Mouse (Mus musculus) Muller cell, postnatal 12 days (primary cell): ENCODE data around the gene Krtap20-2.
"Not testable (repeated sequence)": the region's sequence is repeated elsewhere in the genome, so short reads cannot be mapped to it uniquely, and the experiment has no call there.

Source experiments
- DNase-seq: peaks from one replicate; pipeline ENCODE4 v3.0.0-alpha.2; 2015; ENCODE audit errors: inconsistent ontology term

Gene Krtap20-2

GRCm38 (mm10) chr16:89205561-89205960 is at the start of gene Krtap20-2:
TSS of gene Krtap20-2 (plus strand) at chr16:89205861.
- DNase-seq = no peak

GRCm38 (mm10) chr16:89157652-89158051 is 48.0 kb upstream of the Krtap20-2 start, which contains the start of gene Gm9789:
TSS of gene Gm9789 (plus strand) at chr16:89157952.
- no peak for DNase-seq

GRCm38 (mm10) chr16:89169190-89169589 is 36.5 kb upstream of the Krtap20-2 start, which contains the start of gene Gm7735:
TSS of gene Gm7735 (plus strand) at chr16:89169490.
- DNase-seq = not testable (repeated sequence)

- DNase-seq = no peak
Observed at GRCm38 (mm10) chr16:89174435-89174834, 31.2 kb upstream of the Krtap20-2 start, which contains the start of gene 1110057P08Rik. TSS of gene 1110057P08Rik (plus strand) at chr16:89174735.

GRCm38 (mm10) chr16:89188621-89189020 is 17.0 kb upstream of the Krtap20-2 start:
- no peak for DNase-seq
